Mouse (Mus musculus): Measurements from ENCODE around the gene Copz1.

Gene Copz1

GRCm38 (mm10) chr15:103313495-103314095 is 41.1 kb downstream of the Copz1 start:
- peak; percentile 59 for DNase-seq

GRCm38 (mm10) chr15:103314181-103314580 is 41.7 kb downstream of the Copz1 start:
- no peak for DNase-seq

GRCm38 (mm10) chr15:103315011-103315502 is 42.5 kb downstream of the Copz1 start:
- DNase-seq: peak; percentile 74

DNA sequence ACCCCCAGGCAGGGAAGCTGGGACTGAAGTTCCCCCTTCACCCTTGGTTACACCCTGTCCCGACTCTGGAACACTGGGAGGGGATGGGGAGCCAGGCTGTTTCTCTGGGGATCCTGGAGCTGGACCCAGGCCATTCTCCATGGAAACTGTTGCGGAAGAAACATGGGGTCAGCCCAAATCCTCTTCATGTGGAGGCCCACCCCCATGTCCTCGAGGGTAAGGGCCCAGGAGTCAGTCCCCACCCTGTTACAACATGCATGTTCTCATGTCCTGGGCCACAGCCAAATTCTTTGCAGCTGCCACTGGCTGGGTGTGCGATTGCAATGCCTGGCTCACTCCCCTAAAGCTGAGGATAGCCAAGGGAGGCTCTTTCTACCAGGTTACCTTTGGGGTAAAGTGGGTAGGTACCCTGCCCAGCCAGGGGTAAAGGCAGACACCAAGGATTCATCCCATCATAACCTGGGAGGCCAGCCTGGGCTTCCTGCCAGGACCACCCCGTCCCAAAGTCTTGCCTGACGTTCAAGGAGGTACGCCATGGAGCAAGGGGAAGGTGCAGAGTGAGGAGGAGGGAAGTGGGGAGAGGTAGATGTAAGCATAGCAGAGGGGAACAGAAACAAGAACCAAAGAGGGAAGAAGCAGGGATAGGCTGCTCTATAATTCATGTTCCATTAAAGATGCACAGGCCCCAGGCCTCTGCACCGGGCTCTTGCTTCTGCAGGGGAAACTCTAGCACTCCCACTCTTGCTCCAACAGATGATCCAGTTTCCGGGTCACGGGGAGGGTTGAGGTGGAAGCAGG is 43.7 kb downstream of the Copz1 start:
- DNase-seq: no peak

- DNase-seq: no peak
These were observed 44.6 kb downstream of the Copz1 start for GRCm38 (mm10) chr15:103317120-103317519.

DNA sequence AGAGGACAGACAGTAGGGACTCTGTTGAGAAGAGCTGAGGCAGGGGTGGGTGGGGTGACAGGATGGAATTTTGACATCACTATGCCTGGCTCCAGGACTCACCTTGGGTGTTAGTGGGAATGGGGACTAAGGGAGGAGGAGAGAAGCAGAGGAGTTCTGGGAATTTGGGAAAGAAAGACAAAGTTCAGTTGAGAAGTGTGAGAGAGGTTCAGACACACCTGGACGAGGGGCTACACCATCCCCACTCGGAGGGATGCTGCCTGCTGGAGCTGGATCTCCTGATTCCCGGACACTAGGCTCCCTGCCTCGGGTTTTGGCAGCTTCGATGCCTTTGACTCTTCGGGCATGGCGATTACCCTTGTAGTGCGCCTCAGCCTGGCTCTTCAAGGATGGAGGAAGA is 45.2 kb downstream of the Copz1 start:
- DNase-seq: no peak

- DNase-seq: no peak
These were observed 45.8 kb downstream of the Copz1 start for GRCm38 (mm10) chr15:103318201-103318816.

- DNase-seq: no peak
These were observed 48.6 kb downstream of the Copz1 start for GRCm38 (mm10) chr15:103321076-103321475.

- DNase-seq: no peak
These were observed 49.9 kb downstream of the Copz1 start for GRCm38 (mm10) chr15:103322396-103322795.

DNA sequence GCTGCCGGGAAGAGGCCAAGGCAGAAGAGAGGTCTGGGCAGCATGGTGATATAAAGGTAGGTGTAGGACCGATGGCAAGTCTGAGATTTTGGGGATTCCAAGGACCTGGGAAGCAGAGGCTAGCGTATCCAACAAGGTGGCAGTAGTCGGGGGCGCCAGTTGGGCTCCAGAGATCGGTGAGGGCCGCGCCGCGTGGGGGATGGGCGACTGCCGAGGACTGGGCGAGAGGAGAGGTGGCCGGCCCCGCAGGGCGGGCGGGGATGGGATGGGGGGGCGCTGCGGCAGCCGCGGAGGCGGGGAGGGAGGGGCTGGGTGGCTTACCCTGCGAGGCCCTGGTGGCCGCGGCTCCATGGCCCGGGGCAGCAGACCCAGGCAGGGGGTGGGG is 50.5 kb downstream of the Copz1 start:
- DNase-seq: no peak

DNA sequence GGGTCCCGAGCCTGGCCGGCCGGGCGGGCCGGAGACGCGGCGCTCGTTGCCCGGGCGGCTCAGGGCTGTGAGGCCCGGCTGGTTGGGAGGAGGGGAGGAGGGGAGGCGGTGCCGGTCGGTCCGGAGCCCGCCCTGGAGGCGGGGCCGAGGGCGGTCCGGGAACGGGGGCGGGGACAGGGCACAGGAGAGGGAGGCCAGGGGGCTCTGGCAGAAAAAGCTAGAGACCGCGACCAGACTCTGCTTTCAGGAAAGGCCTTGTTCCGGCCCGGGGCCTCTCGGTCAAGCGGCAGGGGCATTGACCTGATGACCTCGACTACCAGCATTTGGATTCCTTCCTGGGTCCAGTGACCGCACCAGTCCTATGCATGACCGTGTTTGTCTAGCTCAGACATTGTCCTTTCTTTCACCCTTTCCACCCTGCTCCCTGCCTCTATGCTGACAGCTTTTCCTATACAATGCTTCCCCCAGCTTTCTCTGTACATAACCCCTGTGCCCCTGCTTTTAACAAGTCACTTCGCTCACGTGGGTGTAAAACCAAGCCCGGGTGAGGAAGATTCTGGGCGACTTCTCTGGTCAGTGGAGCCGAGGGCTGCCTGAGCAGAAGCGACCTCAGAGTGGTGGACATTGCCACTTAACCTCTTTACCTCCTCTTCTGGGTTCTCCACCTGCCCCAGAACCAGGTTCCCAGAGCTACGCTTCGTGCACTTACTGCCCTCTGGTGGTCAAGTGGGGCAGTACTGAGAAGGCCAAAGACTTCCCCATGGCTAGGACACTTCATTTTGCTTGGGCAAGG is 51.1 kb downstream of the Copz1 start:
- DNase-seq: peak; percentile 93

DNA sequence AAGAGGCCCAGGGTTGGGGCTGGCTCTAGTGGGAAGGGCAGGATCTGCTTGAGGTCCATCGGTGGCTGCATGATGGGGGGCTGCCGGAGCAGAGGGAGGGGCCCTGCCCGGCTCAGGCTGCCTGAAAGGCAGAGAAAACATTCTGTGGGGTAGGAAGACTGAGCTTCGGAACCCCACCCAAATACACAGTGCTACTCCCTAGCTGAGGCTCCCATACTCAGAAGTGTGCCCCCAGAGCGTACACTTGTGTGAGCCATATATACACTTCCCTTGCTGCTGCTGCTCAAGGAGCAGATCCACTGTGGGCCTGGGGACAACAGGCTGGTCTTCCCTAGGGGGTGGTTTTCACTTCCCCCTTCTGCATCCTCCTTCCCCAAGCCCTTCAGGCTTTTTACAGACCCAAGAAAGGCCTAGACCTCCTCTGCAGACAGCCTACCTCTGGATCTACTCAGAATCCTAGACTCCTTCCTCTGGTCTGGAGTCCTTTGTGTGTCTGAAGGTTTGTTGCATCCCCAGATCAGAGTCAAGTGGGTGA is 60.6 kb downstream of the Copz1 start:
- DNase-seq: no peak

- no peak for DNase-seq
These were observed 61.2 kb downstream of the Copz1 start for GRCm38 (mm10) chr15:103333738-103334137.

- peak; percentile 56 for DNase-seq
These were observed 61.7 kb downstream of the Copz1 start for GRCm38 (mm10) chr15:103334194-103334593.

GRCm38 (mm10) chr15:103335040-103335439 is 62.5 kb downstream of the Copz1 start:
- no peak for DNase-seq

DNA sequence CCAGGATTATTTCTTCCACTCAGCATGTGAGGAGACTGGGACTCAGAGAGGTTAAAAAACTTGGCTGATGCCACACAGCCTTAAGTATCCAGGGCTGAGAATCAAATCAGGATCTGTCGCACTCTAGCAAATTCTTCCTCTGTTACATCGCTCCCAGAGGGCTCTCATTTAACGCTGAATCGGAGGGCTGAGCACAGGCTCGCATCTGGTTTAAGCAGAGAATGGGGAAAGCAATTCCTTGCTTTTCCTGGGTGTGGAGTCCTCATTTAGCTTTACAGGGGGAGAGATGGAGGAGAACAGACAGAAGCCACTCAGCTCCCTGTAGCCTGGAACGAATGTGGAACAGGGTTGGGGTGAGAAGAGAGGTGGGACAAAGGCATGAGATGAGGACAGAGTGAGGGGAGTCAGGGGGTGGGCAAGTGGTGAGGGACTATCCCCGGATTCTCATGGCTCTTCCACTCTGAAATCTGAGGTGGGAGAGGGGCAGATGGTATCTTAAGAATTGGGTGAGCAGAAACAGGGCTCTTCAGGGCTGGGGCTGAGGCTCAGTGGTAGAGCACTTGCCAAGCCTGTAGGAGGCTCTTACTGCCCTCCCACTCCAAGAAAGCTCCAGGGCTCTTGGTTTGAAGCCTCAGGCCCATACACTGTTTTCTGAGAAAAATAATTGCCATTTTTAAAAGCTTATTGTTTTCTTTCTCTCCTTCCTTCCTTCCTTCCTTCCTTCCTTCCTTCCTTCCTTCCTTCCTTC is 63.1 kb downstream of the Copz1 start:
- DNase-seq: no peak

- no peak for DNase-seq
These were observed 64.6 kb downstream of the Copz1 start for GRCm38 (mm10) chr15:103336996-103337667.

- no peak for DNase-seq
These were observed 66.3 kb downstream of the Copz1 start for GRCm38 (mm10) chr15:103338829-103339165.

GRCm38 (mm10) chr15:103339166-103339960 is 66.8 kb downstream of the Copz1 start:
- DNase-seq: peak; percentile 60

DNA sequence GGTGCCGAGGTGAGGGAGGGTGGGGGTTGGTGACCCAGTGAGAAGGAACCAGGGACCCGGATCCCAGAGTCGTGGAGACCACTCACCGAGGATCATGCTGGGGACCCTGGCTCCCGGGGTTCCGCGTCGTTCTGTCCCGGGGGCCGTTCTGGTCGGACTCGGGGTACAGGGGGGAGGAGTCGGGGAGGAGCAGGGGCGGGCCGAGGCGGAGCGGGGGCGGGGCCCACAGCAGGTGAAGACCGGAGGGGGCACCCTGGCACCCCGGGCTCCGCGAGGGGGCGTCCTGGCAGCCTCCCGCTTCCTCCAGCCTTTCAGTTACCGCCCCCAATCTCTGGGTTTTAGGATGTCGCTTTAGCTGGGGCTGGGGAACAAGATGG is 67.4 kb downstream of the Copz1 start, which contains the start of gene Zfp385a:
Zfp385a (minus strand) TSS at position 133 of the 377 bp plus-strand sequence.
- peak; percentile 77 for DNase-seq

DNA sequence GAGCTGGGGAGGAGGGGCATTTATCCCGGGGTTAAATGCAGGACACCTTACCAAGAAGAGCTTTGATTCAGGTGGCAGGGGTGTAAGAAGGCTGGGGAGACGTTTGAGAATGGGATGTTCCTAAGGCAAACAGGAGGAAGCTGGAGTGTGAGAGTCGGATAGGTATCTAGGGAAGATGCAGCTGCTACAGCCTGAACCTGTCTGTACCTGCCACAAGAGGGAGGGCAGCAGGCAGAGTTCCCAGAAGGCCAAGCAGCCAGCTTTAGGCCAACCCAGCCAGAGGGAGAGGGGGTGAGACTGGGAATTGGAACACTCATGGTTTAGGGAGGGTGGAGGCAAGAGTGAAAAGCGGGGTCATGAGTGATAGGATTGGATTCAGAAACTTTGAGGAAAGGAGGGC is 68.3 kb downstream of the Copz1 start:
- no peak for DNase-seq
